Mouse (Mus musculus): ENCODE data around the gene Klk1.

- TF ChIP-seq CTCF (IDR thresholded peaks at IDR 0.05; ENCODE audit: insufficient read depth, low read length), result no peak
- no peak for TF ChIP-seq POLR2A (IDR thresholded peaks at IDR 0.05; ENCODE audit: borderline replicate concordance, extremely low read depth, low read depth, low read length)
Observed at GRCm38 (mm10) chr7:44235909-44236308, 10.7 kb downstream of the Klk1 start, which contains the start of gene Gm36864.
